ENCODE assay signal across 8 mouse cellular contexts in the genomic region with DNA sequence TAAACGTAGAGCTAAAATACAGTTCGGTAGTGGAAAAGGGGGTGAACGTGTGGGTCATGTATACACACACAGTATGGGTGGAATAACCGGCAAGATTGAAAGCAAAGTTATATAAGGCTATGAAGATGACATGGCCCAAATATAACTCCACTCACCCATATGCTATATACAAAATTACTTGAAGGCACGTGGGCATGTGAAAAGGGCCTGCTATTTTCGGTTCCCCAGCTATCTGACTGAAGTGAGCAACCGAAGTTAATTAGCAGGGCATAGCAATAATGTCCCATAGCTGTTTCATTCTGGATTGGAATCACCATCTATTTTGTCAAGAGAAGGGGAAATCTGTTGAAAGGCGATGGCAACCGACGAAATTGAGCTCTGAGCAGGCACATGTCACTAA. TPM values are rescaled to one million over a fixed set of nuclear protein-coding genes. Genes with fewer than 3 reads are reported as not detected.
DNase-seq lines count a peak whose midpoint lies in the region; ATAC-seq and TF ChIP-seq lines count a peak whose summit lies in the region.

No protein-coding gene starts in this region.

- H3K4me3 ChIP-seq in gastrocnemius, adult 2 months = peak overlapping the region; percentile 76
- H3K4me3 ChIP-seq in left cerebral cortex, adult 2 months = peak overlapping the region; percentile 52
- H3K4me3 ChIP-seq in forebrain, embryonic 14.5 days (ENCODE audit: low read depth, low read length) = no peak overlapping the region
- no peak overlapping the region for H3K4me3 ChIP-seq in midbrain, embryonic 15.5 days

- TF ChIP-seq CTCF in gastrocnemius, adult 2 months (IDR thresholded peaks at IDR 0.05) = no peak
- no peak for TF ChIP-seq CTCF in left cerebral cortex, adult 2 months (IDR thresholded peaks at IDR 0.05)

- H3K4me2 ChIP-seq in forebrain, embryonic 14.5 days (ENCODE audit: low read length) = peak overlapping the region; percentile 100; the same call in 1 of the 2 replicates
- H3K4me2 ChIP-seq in midbrain, embryonic 15.5 days = peak overlapping the region; percentile 100; the same call in 1 of the 2 replicates

- peak overlapping the region; percentile 67; the same call in 1 of the 2 replicates for H3K27ac ChIP-seq in gastrocnemius, adult 2 months
- H3K27ac ChIP-seq in left cerebral cortex, adult 2 months = no peak overlapping the region
- H3K27ac ChIP-seq in forebrain, embryonic 14.5 days (ENCODE audit: low read depth, low read length) = no peak overlapping the region
- H3K27ac ChIP-seq in midbrain, embryonic 15.5 days = no peak overlapping the region

- H3K36me3 ChIP-seq in forebrain, embryonic 14.5 days (ENCODE audit: control insufficient read depth, insufficient read depth, low read length) = no peaks in the 10 kb centered on the region
- no peaks in the 10 kb centered on the region for H3K36me3 ChIP-seq in midbrain, embryonic 15.5 days (replicated peaks)

- H3K9me3 ChIP-seq in forebrain, embryonic 14.5 days (replicated peaks; ENCODE audit: control insufficient read depth, low read length) = no peaks in the 10 kb centered on the region
- no peaks in the 10 kb centered on the region for H3K9me3 ChIP-seq in midbrain, embryonic 15.5 days

- peaks cover 10% of the 10 kb centered on the region for H3K27me3 ChIP-seq in forebrain, embryonic 14.5 days (replicated peaks; ENCODE audit: control insufficient read depth, insufficient read depth, low read length)
- H3K27me3 ChIP-seq in midbrain, embryonic 15.5 days (replicated peaks) = peaks cover 24% of the 10 kb centered on the region

- H3K4me1 ChIP-seq in forebrain, embryonic 14.5 days (ENCODE audit: control insufficient read depth, insufficient read depth, low read length) = peaks cover 4% of the 10 kb centered on the region; the same call in 1 of the 2 replicates
- peaks cover 24% of the 10 kb centered on the region for H3K4me1 ChIP-seq in midbrain, embryonic 15.5 days

- DNase-seq in gastrocnemius, adult 2 months = no peak
- no peak for DNase-seq in gastrocnemius, adult 8-10 months (ENCODE audit: low spot score in 2 of 2)
- DNase-seq in left cerebral cortex, adult 2 months (ENCODE audit: extremely low spot score in 1 of 2, low spot score in 2 of 2) = no peak
- DNase-seq in left cerebral cortex, adult 11 months (ENCODE audit: low spot score) = no peak
- no peak for DNase-seq in forebrain, embryonic 14.5 days (ENCODE audit: low spot score)
- no peak for DNase-seq in urinary bladder, postnatal 14 days (ENCODE audit: low spot score)
- DNase-seq in lung, postnatal 25 days (ENCODE audit: low spot score) = no peak

- no peak for ATAC-seq in forebrain, embryonic 14.5 days
- ATAC-seq in midbrain, embryonic 15.5 days (replicated peaks) = no peak

- H3K9ac ChIP-seq in forebrain, embryonic 14.5 days (ENCODE audit: low read length) = no peak overlapping the region
- no peak overlapping the region for H3K9ac ChIP-seq in midbrain, embryonic 15.5 days

- intact Hi-C loops in gastrocnemius, adult 2 months (cut with DNase I) = loop anchor here (2.0 to 10.0 kb wide), 2 partner anchors 41 to 89 kb away; no protein-coding TSS in a partner anchor
- intact Hi-C loops in left cerebral cortex, adult 2 months (cut with DNase I) = no loop called here

- 39% methylated on average over 10 of the region's 10 CpGs for WGBS in forebrain, embryonic 14.5 days
- WGBS in midbrain, embryonic 15.5 days = 56% methylated on average over 10 of the region's 10 CpGs

RNA-seq across cellular contexts. Expression of a gene that starts 1.9 kb away (rescaled TPM):
- 10 to 100 TPM in 1 of 2 experiments, 1 to 10 TPM in 1; 6.7 to 28.1 TPM for total RNA-seq in gastrocnemius, adult 2 months (2021)
- 10 to 100 TPM in 1 of 4 experiments, 1 to 10 TPM in 3; 5.1 to 11.7 (median 8.2) TPM for total RNA-seq in gastrocnemius, adult 8-10 months (2022)
- total RNA-seq in left cerebral cortex, adult 2 months (2021) = 10 to 100 TPM; 28.3 to 29.8 TPM
- 2.9 and 3.4 TPM in 2 replicates for polyA plus RNA-seq in forebrain, embryonic 14.5 days (2014; fragmentation: Nextera tagmentation; extraction: Ambion mirVana)
- polyA plus RNA-seq in midbrain, embryonic 15.5 days (2015; fragmentation: Nextera tagmentation; extraction: Ambion mirVana) = 2.5 and 2.6 TPM in 2 replicates

Comparison
In these comparisons a context has a peak if more than half of its experiments do, and no peak if none do; other contexts are left out.
1. H3K4me3 ChIP-seq: peak in gastrocnemius, adult 2 months (single experiment) and left cerebral cortex, adult 2 months (single experiment); none in forebrain, embryonic 14.5 days (single experiment) and midbrain, embryonic 15.5 days (single experiment).